Mouse (Mus musculus): ENCODE results near the gene Morn1. TPM values are rescaled to one million over a fixed set of nuclear protein-coding genes. Genes with fewer than 3 reads are reported as not detected.

Gene Morn1
- total RNA-seq, 2 experiments from 2014 or later = 9.0 to 10.4 TPM

- DNase-seq (ENCODE audit: low spot score in 2 of 2) = no peak
Measured at GRCm38 (mm10) chr4:155187192-155187674, 100.9 kb downstream of the Morn1 start.

DNA sequence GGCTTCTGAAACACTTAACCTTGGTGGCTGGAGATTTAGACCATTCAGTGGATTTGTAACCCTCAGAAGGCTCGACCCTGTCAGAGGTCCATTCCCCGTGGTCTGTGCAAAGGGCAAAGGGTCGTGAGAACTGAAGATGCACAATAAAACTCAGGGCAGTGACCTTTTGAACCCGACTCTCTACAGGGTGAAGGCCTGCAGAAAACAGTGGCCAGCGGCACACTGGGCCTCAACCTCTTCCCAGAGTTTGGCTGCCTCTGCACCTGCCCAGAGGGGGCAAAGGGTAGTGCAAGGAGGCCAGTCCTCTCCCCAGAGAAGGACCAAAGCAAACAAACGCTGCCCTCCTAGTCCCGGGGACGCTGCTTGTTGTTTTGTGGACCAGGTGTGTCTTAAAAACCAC lies 102.0 kb downstream of the Morn1 start:
- no peak for DNase-seq (ENCODE audit: low spot score in 2 of 2)

DNA sequence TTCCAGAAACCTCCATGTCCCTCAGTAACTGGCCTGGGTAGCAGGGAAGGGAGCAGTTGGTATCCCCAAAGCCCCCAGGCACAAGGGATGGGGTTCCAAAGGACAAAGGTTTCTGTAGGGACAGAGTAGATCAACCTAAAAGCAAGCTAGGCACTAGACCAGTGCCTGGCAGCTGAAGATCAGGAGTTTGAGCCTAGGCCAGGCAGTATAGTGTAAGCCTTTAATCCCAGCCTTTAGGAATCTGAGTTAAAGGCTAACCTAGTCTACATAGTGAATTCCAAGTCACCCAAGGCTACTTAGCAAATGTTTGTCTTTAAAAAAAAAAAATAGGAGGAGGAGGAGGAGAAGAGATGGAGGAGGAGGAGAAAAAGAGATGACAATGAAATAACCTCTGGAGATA lies 102.4 kb downstream of the Morn1 start:
- DNase-seq (ENCODE audit: low spot score in 2 of 2) = no peak

GRCm38 (mm10) chr4:155189711-155190139 lies 103.3 kb downstream of the Morn1 start:
- DNase-seq (ENCODE audit: low spot score in 2 of 2) = no peak

DNA sequence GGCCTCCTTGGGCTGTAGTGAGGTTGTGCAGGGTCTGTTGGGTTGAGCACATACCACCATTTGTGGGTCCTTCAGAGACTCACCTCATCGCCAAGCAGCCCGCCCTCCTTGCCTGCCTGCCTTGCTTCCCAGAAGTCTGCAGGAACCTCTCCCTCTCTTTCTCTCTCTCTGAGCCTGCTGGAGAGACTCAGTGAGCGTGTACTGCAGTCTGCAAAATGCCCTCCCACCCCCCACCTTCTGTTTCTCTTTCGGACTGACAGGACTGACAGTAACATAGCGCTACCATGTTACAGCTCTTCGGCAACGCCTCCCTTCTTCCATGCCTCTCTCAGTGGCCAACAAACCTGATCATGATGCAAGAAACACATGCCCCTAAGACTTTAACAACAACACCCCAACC lies 103.9 kb downstream of the Morn1 start:
- DNase-seq (ENCODE audit: low spot score in 2 of 2) = no peak

Other genes starting within 250 kb of the Morn1 start
- gene Ttc34, start 249.1 kb upstream of the Morn1 start, total RNA-seq (2021) = 1 to 10 TPM; 1.9 to 2.0 TPM
- gene Mmel1, start 217.0 kb upstream of the Morn1 start, total RNA-seq (2021) = under 1 TPM; 0.60 to 0.70 TPM
- 10 to 100 TPM; 67.7 to 70.2 TPM for gene Fam213b, start 187.4 kb upstream of the Morn1 start, total RNA-seq (2021)
- 1 to 10 TPM; 2.0 to 2.1 TPM for gene Tnfrsf14, start 158.0 kb upstream of the Morn1 start, total RNA-seq (2021)
- gene Hes5, start 125.7 kb upstream of the Morn1 start, total RNA-seq (2021) = 10 to 100 TPM; 35.7 to 36.1 TPM
- gene Pank4, start 122.5 kb upstream of the Morn1 start, total RNA-seq (2021) = 10 to 100 TPM; 38.3 to 46.8 TPM
- 10 to 100 TPM; 69.2 to 88.5 TPM for gene Plch2, start 29.8 kb upstream of the Morn1 start, total RNA-seq (2021)
- gene Pex10, start 19.6 kb upstream of the Morn1 start, total RNA-seq (2021) = 10 to 100 TPM; 18.5 to 19.2 TPM
- 10 to 100 TPM; 64.6 to 64.7 TPM for gene Rer1, start 195 bp upstream of the Morn1 start, total RNA-seq (2021)
- gene Ski, start 136.0 kb downstream of the Morn1 start, total RNA-seq (2021) = 100 to 1,000 TPM; 115 to 128 TPM
- 10 to 100 TPM; 28.0 to 29.5 TPM for gene Faap20, start 163.2 kb downstream of the Morn1 start, total RNA-seq (2021)